Mouse (Mus musculus) yolk sac, embryonic 10.5 days (tissue): ENCODE measurements at regions not wholly inside any gene's neighbourhood (a gene's known extent, or its start where the extent isn't known, plus 50 kb on each side); places are given as distances from the start of the nearest gene placed in this dataset.

Experiments used
- DNase-seq: peaks from one replicate; pipeline ENCODE4 v3.0.0-alpha.2; 2017; ENCODE audit warnings: low spot score

DNA sequence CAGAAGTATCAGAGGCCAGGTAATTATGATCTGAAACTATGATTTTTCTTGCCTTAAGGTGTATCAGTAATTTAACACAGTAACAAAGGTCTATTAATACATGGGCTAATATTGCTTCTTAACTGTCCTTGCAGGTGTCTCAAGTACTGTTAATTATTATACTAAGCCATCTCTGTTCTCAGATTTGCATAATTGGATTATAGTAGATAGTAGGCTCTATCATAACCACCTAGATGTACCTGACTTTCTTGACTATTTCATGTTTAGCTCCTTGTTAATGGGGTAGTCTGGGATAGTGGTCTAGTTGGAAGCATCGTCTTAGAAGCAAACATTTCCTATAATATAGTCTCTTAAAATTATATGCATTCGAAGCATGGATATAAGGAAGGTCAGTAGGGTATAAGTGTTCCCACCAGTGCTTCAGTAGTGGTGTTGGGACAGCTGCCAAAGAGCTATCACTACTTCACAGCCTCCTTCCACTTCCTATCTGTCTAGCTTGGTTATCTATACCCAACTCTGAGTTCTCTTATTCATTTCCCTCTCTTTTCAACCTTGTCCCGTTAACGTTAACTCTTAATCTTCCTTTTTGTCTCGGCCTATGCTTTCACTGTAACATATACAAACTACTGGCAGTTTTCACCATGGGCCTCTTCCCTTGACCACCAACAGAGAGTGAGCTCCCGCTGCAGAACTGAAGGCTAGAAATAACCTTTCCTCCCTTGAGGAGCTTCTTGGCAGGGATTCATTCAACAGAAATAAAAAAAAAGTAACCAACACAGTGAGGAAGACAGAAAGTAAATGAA is 630.9 kb upstream of the Lcorl start:
- no peak for DNase-seq

GRCm38 (mm10) chr5:46486740-46487326 is 629.4 kb upstream of the Lcorl start:
- DNase-seq = no peak

DNA sequence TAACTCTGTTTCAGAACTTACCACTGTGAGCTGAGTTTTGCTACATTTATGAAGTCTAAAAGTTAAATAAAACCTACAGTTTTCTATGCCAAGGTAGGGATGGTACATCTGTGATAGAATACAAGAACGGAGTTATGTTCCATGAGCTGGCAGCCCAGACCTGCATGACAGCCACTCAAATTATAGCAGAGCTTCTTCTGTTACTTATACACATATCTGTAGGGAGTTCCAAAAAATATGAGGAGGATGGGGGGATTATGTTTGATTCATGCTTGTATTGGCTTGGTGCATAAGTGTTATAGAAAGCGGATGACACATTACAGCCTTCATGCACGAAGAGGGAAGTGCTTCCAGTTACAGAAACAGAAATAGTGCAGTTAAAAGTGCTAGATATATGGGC is 598.9 kb upstream of the Lcorl start:
- DNase-seq = no peak

DNA sequence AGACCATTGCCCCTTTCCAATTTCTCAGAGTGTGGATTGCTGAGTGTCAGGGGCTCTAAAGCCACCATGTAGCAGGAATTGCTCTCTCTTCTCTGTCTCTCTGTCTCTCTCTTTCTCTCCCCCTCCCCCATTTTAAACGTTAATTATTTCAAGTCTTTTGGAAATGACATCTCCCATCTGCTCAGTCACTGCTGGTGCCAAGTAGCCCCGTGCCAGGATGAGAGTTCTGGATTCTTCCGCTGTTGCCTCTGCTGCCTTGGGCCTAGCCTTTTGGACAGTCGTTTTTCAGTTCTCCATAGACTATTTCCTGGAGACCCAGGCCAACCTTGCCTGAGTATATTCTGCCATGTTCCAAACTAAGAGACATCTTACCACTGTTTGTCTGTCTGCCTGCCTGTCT is 590.9 kb upstream of the Lcorl start:
- no peak for DNase-seq

DNA sequence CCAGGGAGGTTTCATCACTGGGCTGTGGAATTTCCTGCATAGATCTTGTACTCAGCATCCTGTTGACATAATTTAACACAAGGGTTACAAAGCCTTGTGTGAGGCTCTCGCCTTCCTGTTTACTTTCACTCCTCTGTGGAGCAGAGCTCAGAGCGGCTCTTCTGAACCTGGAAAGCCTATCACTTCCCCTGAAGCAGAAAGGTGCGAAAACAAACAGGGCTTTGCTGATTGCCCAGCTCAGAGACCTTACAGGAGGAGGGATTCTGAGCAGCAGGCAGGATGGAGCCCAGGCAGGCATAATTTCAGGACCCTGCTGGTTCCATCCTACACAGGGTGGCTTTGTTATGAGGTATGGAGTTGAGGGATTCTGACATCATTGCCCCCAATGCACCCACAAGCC is 588.4 kb upstream of the Lcorl start:
- peak; percentile 20 for DNase-seq

DNA sequence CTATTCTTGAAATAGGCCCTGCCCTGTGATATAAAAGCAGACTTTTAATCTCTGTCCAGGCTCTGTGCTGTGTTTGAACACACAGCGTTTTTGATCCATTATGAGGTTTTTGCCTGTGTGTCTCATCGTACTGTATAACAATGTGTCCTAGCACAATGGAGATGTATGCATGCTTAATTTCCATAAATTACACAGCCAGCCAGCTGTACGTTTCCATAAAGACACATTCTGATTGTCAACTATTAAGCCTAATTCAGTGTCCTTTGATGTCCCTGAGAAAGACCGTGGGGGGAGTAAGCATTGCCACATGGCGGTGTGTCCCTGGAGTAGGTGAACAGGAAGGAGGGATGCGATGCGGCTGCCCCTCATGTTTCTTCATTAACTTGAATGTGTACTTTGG is 587.7 kb upstream of the Lcorl start:
- DNase-seq = no peak

- peak; percentile 5 for DNase-seq
Measured at GRCm38 (mm10) chr5:46443805-46444340, 586.5 kb upstream of the Lcorl start.

- no peak for DNase-seq
Measured at GRCm38 (mm10) chr5:46442600-46443248, 585.3 kb upstream of the Lcorl start.

- DNase-seq = no peak
Measured at GRCm38 (mm10) chr5:46441716-46442115, 584.3 kb upstream of the Lcorl start.

DNA sequence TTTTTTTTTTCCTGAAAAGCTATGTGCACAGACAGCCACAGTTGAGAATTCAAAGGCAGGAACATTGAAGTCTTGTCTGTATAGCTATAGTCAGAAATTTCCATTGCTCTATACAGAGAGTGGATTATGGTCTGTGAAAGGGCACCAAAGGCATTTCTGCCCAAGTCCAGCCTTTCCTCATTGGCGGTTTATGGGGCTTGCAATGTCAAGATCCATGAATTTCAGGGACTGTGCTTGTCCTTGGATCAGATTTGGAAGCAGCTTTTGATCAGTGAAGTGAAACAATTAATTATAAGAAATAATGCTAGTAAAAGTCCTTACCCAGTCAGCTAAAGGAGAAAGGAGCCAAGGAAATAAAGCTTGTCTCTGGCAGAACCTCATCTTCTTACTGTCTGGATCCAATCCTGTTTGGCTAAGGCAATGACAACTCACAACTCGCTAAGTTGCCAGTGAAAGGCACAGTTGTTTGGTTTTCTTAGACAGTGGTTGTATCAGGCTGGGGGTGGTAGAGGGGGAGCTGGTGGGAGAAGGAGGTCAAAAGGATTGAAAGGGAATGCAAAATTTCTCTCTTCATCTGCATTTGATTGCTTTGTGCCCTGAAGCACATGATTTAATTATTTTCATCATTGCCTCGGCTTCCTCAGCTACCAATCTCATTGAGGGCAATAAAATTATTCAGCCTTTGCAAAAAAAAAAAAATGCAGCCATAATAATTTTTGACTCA is 574.4 kb upstream of the Lcorl start:
- DNase-seq = no peak

DNA sequence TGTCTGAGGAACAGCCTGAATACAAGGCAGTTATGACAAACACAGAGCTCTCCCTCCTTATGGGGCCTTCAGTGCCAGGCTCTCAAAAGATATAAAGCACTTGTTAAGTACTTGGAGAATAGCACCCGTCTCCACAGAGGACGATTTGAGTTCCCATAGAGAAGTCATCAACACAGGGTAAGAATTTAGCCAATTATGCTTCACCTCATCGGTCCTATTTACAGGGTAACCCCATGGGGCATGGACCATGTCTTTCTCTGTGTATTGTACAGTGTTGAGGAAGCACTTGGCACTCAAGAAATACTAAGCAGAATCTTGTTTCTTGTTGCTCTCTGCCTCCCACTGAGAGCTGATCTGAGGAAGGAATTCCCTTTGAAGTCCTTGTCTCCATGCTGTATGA is 565.3 kb upstream of the Lcorl start:
- DNase-seq = no peak

GRCm38 (mm10) chr5:46406969-46407368 is 549.6 kb upstream of the Lcorl start:
- DNase-seq = no peak

- DNase-seq = no peak
Measured at GRCm38 (mm10) chr5:46406404-46406803, 549.0 kb upstream of the Lcorl start.

- DNase-seq = no peak
Measured at GRCm38 (mm10) chr5:46386591-46386990, 529.2 kb upstream of the Lcorl start.

- no peak for DNase-seq
Measured at GRCm38 (mm10) chr5:46367328-46367727, 509.9 kb upstream of the Lcorl start.

DNA sequence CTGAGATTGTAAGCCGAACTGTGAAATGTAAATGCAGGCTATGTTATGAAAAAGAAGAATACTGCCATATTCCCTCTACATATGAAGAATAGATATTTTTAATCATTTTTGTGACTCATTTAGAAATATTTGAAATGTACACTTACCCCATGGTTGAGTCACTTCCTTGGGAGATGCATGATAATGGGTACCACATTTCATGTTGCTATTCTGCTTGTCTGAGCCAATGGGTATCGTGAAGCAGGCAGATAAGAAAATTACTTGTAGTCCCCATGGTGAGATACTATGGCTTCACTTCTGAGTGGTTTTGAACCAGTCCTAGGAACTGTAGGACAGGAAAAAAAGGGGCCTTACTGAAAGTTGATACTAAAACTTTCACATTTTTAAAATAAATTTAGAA is 506.2 kb upstream of the Lcorl start:
- no peak for DNase-seq

GRCm38 (mm10) chr5:46361637-46362036 is 504.2 kb upstream of the Lcorl start:
- no peak for DNase-seq

GRCm38 (mm10) chr5:46348448-46348847 is 491.0 kb upstream of the Lcorl start:
- DNase-seq = no peak

DNA sequence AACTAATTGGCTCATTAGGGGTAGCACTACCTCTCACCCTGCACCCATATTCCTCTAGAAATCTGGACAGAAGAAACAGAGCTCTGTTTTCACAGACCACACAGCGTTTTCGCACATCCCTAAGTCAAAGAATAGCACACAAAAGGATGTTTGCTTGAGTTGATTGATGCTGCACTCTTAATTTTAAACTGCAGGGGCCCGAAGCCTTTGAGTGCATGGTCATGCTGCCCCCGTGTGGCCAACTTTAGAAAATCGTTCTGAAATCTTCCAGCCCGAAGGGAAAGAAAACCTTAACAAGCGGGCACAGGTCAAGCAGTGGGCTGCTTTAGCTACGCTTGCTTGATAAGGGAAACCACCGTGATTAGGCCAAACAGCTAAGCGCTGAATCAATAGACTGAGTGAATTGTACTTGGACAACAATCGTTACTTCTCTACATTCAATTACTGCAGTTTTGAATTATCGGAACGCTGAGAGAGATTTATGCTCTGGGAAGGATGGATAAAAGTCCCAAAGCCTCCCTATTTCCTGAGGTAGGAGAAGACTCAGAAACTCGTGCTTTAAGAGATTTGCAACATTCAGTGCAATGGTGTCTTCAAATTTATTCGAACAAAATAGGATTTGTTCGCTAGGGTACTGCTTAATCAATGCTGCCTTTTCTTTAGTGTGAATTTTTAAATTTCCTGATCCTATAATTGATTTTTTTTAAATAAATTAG is 490.1 kb upstream of the Lcorl start:
- peak; percentile 45 for DNase-seq

DNA sequence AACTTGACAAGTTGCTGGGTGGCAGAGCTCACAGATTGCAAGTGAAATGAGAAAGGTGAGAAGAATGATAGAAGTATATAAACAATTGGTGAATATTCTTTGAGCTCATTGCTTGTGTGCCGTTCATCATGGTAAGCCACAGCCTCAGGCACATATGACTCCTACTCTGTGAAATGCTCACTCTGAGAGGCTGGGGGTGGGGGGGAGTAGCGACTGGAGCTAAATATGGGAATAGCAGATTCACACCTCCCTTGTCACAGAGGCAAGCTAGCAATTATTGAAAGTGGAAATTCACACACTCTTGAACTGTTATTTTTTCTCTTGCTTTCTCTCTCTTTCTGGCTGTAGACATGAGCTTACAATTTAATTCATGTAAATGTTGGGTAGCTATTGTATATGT is 481.0 kb upstream of the Lcorl start:
- no peak for DNase-seq

GRCm38 (mm10) chr5:46330880-46331279 is 473.5 kb upstream of the Lcorl start:
- DNase-seq = no peak
